Mouse (Mus musculus): Measurements from ENCODE around the gene Borcs7. TPM values are rescaled to one million over a fixed set of nuclear protein-coding genes. Genes with fewer than 3 reads are reported as not detected.
A peak's percentile ranks its signal among the peaks of the same experiment; 100 is the strongest.
"Not testable (repeated sequence)": the region's sequence is repeated elsewhere in the genome, so short reads cannot be mapped to it uniquely, and the experiment has no call there.

The Borcs7 gene
- polyA plus RNA-seq, 1 experiment = 4.2 TPM

DNA sequence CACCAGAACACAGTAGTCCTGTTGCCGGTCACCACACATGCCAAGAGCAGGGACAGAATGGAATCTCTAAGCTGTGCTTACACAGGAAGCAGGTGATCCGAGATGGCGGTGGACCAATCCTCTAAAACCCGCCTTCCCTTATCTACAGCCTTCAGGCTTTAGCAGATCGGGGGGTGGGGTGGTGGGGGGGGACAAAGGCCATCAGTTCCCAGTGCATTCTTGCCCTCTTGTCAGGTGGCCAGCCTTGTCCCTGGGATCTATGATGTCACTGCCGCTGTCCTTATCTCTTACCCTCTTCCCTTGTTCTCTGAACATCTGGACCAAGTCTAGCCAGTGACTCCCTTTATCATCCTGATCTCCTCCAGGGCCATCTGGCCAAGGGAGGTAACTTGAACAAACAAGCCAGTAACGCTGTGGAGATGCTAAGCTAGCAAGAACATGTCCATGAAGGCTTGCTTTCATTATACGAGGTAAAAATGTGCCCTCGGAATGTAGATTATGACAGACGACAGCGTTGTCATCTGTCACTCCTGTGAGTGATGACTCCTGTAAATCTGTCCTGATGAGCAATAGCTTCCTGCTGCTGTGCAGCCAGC, 38.3 kb downstream of the Borcs7 start:
- peaks cover 2% of the 10 kb centered on the region for H3K36me3 ChIP-seq (ENCODE audit: control insufficient read depth, insufficient read depth, low read length)
- peaks cover 3% of the 10 kb centered on the region; the same call in 1 of the 2 replicates for H3K4me1 ChIP-seq (ENCODE audit: control insufficient read depth, insufficient read depth, low read length)
- TF ChIP-seq POLR2A (IDR thresholded peaks at IDR 0.05; ENCODE audit: control insufficient read depth, low read depth, low read length) (no peak), CTCF (IDR thresholded peaks at IDR 0.05; ENCODE audit: control insufficient read depth, insufficient read depth, insufficient replicate concordance, low read depth, low read length) (no peak)
- H3K27me3 ChIP-seq (ENCODE audit: control insufficient read depth, insufficient read depth, low read length) = no peaks in the 10 kb centered on the region
- H3K4me3 ChIP-seq (ENCODE audit: control insufficient read depth, low read depth, low read length) = no peak overlapping the region
- H3K27ac ChIP-seq (ENCODE audit: control insufficient read depth, insufficient read depth, low read depth, low read length) = no peak overlapping the region; the same call in 1 of the 2 replicates

DNA sequence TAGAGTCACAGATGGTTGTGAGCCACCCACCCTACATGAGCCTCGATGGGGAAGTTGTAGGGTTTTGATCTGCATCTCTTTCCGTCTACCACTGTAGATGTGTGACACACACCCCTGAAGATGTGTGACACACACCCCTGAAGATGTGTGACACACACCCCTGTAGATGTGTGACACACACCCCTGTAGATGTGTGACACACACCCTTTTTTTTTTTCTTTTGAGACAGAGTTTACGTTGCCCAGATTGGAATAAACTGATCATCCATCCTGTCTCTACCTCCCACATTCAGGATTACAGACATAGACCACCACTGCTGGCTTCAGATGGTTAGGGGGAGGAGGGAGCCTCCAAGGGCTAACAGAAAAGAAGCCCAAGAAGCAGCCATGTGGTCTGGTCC, 39.2 kb downstream of the Borcs7 start:
- Histone ChIP-seq H3K4me1 (ENCODE audit: control insufficient read depth, insufficient read depth, low read length) (peaks cover 3% of the 10 kb centered on the region; the same call in 1 of the 2 replicates), H3K36me3 (ENCODE audit: control insufficient read depth, insufficient read depth, low read length) (peaks cover 2% of the 10 kb centered on the region), H3K27ac (ENCODE audit: control insufficient read depth, insufficient read depth, low read depth, low read length) (no peak overlapping the region), H3K4me3 (ENCODE audit: control insufficient read depth, low read depth, low read length) (no peak overlapping the region), H3K27me3 (ENCODE audit: control insufficient read depth, insufficient read depth, low read length) (no peaks in the 10 kb centered on the region)
- TF ChIP-seq POLR2A (IDR thresholded peaks at IDR 0.05; ENCODE audit: control insufficient read depth, low read depth, low read length) (no peak), CTCF (IDR thresholded peaks at IDR 0.05; ENCODE audit: control insufficient read depth, insufficient read depth, insufficient replicate concordance, low read depth, low read length) (no peak)

DNA sequence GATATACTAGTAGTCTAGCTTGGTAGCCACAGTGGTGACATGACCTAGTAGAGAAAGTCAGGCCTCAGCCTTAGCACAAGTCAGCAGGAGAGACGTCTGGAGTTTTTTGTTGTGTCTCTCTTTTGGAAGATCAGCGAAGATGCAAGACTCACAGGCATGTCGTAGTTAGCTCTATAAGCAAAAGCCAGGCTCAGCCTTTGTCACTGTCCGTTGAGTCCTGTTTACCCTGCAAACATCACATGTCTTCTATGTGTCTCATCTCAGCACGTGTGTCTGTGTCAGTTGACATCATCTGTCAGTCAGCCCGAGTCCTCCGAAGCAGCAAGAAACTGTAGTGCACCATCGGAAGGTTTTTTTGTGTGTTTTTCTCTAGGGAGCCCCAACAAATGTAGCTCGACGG, 41.6 kb downstream of the Borcs7 start:
- H3K36me3 ChIP-seq (ENCODE audit: control insufficient read depth, insufficient read depth, low read length) = no peaks in the 10 kb centered on the region; the same call in none of the 2 replicates
- no peaks in the 10 kb centered on the region for H3K4me1 ChIP-seq (ENCODE audit: control insufficient read depth, insufficient read depth, low read length)
- no peak overlapping the region for H3K4me3 ChIP-seq (ENCODE audit: control insufficient read depth, low read depth, low read length)
- H3K27me3 ChIP-seq (ENCODE audit: control insufficient read depth, insufficient read depth, low read length) = no peaks in the 10 kb centered on the region
- no peak overlapping the region for H3K27ac ChIP-seq (ENCODE audit: control insufficient read depth, insufficient read depth, low read depth, low read length)
- no peak for TF ChIP-seq CTCF (IDR thresholded peaks at IDR 0.05; ENCODE audit: control insufficient read depth, insufficient read depth, insufficient replicate concordance, low read depth, low read length)
- TF ChIP-seq POLR2A (IDR thresholded peaks at IDR 0.05; ENCODE audit: control insufficient read depth, low read depth, low read length) = no peak

DNA sequence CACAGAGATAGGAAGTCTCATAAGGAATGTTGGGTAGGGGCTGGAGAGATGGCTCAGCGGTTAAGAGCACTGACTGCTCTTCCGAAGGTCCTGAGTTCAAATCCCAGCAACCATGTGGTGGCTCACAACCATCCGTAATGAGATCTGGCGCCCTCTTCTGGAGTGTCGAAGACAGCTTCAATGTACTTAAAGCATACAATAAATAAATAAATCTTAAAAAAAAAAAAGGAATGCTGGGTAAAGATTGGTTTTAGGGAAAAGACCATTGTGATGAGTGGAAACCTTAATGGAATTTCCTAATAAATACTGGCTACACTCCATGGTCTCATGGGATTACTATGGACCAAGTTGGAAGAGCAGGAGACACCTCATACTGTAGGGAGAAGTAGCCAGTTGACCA, 43.0 kb downstream of the Borcs7 start:
- H3K36me3 ChIP-seq (ENCODE audit: control insufficient read depth, insufficient read depth, low read length); H3K4me1 ChIP-seq (ENCODE audit: control insufficient read depth, insufficient read depth, low read length); H3K4me3 ChIP-seq (ENCODE audit: control insufficient read depth, low read depth, low read length); H3K27me3 ChIP-seq (ENCODE audit: control insufficient read depth, insufficient read depth, low read length); H3K27ac ChIP-seq (ENCODE audit: control insufficient read depth, insufficient read depth, low read depth, low read length): not testable (repeated sequence)

DNA sequence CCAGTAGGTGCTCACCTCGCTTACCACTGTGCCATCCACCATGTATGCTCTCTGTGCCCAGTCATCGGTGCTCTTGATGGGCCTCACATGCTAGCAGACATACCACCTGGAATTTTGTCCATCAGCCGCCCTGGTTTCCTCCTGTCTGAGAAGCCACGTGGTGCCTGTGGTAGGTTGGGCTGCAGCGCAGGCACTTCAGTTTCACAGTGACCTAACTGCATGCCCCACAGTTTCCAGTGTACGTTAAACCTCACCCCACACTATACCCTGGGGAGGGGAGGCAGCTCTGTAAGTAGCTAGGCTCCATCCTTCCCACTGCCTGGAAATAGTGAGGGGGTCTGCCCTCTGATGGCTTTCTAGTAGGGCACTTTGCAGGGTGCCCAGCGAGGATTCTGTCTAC, 43.9 kb downstream of the Borcs7 start:
- H3K36me3 ChIP-seq (ENCODE audit: control insufficient read depth, insufficient read depth, low read length) = no peaks in the 10 kb centered on the region; the same call in none of the 2 replicates
- no peaks in the 10 kb centered on the region for H3K27me3 ChIP-seq (ENCODE audit: control insufficient read depth, insufficient read depth, low read length)
- H3K4me1 ChIP-seq (ENCODE audit: control insufficient read depth, insufficient read depth, low read length) = no peaks in the 10 kb centered on the region
- no peak for TF ChIP-seq CTCF (IDR thresholded peaks at IDR 0.05; ENCODE audit: control insufficient read depth, insufficient read depth, insufficient replicate concordance, low read depth, low read length)
- TF ChIP-seq POLR2A (IDR thresholded peaks at IDR 0.05; ENCODE audit: control insufficient read depth, low read depth, low read length) = no peak
- no peak overlapping the region for H3K27ac ChIP-seq (ENCODE audit: control insufficient read depth, insufficient read depth, low read depth, low read length)
- H3K4me3 ChIP-seq (ENCODE audit: control insufficient read depth, low read depth, low read length) = no peak overlapping the region

DNA sequence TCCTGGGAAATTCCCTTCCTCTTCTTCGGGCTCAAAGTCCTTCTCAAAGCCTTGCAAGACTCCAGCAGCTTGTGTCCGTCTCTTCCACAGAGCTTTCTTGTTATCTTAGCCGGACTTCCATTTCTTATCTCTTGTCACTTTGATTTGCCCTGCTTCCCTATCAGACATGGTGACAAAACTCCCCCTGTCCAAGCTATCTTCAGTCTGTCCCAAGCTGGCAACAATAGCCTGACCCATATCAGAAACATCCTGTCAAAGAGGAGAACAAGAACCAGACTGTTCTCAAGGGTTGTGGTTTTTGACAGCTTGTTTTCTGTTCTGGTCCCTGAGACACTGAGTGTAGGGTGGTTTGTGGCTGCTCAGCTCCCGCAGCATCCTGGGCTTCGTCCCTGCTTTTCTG, 45.5 kb downstream of the Borcs7 start:
- TF ChIP-seq POLR2A (IDR thresholded peaks at IDR 0.05; ENCODE audit: control insufficient read depth, low read depth, low read length) (no peak), CTCF (IDR thresholded peaks at IDR 0.05; ENCODE audit: control insufficient read depth, insufficient read depth, insufficient replicate concordance, low read depth, low read length) (no peak)
- Histone ChIP-seq H3K36me3 (ENCODE audit: control insufficient read depth, insufficient read depth, low read length) (no peaks in the 10 kb centered on the region; the same call in none of the 2 replicates), H3K27me3 (ENCODE audit: control insufficient read depth, insufficient read depth, low read length) (no peaks in the 10 kb centered on the region), H3K27ac (ENCODE audit: control insufficient read depth, insufficient read depth, low read depth, low read length) (peak overlapping the region; percentile 43; the same call in 1 of the 2 replicates), H3K4me1 (ENCODE audit: control insufficient read depth, insufficient read depth, low read length) (no peaks in the 10 kb centered on the region), H3K4me3 (ENCODE audit: control insufficient read depth, low read depth, low read length) (no peak overlapping the region)

DNA sequence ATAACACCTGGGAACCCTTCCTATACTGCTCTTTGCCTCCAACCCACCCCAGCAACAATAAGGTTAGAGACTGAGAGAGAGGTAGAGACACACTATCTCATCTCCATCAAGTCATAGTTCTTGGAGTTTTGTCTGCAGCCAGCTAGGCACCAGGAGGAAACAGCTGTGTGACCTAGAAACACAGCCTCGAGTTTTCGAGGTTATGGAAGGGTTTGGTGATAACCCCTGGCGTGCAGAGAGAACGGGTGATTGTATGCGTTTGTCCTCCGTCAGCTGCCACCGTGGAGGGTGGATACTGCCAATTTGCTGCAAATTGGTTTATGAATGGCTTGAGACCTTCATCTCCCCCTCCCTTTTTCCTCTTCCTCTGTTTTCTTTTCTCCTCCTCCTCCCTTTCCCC, 47.4 kb downstream of the Borcs7 start:
- H3K27me3 ChIP-seq (ENCODE audit: control insufficient read depth, insufficient read depth, low read length) = no peaks in the 10 kb centered on the region
- H3K36me3 ChIP-seq (ENCODE audit: control insufficient read depth, insufficient read depth, low read length) = no peaks in the 10 kb centered on the region
- no peaks in the 10 kb centered on the region for H3K4me1 ChIP-seq (ENCODE audit: control insufficient read depth, insufficient read depth, low read length)
- no peak overlapping the region for H3K4me3 ChIP-seq (ENCODE audit: control insufficient read depth, low read depth, low read length)
- TF ChIP-seq CTCF (IDR thresholded peaks at IDR 0.05; ENCODE audit: control insufficient read depth, insufficient read depth, insufficient replicate concordance, low read depth, low read length) = no peak
- no peak for TF ChIP-seq POLR2A (IDR thresholded peaks at IDR 0.05; ENCODE audit: control insufficient read depth, low read depth, low read length)
- H3K27ac ChIP-seq (ENCODE audit: control insufficient read depth, insufficient read depth, low read depth, low read length) = no peak overlapping the region
